Mouse (Mus musculus) liver, postnatal 0 days (tissue): ENCODE measurements at regions not wholly inside any gene's neighbourhood (a gene's known extent, or its start where the extent isn't known, plus 50 kb on each side); places are given as distances from the start of the nearest gene placed in this dataset.

ENCODE experiments used
- ATAC-seq: fragments of 200-750 bp; cut with Nextera tagmentation; 2 replicates; pipeline ENCODE4 v1.8.0; 2017; ENCODE audit warnings: mild to moderate bottlenecking, moderate library complexity
- DNase-seq: peaks from one replicate; pipeline ENCODE4 v3.0.0-alpha.2; 2016
- H3K27ac ChIP-seq: fragments of 300-500 bp; sonication (generic); 2 replicates; pipeline ENCODE4 v1.5.1; 2014; ENCODE audit warnings: antibody characterized with exemption, moderate library complexity, mild to moderate bottlenecking, low read depth
- H3K27me3 ChIP-seq: fragments of 300-500 bp; sonication (generic); 2 replicates; pipeline ENCODE4 v1.6.1; 2014; ENCODE audit warnings: low read length, control low read depth, mixed read lengths; ENCODE audit not compliant: insufficient read depth
- H3K36me3 ChIP-seq: fragments of 300-500 bp; sonication (generic); replicated peaks from 2 replicates; pipeline ENCODE4 v1.6.1; 2014; ENCODE audit warnings: mild to moderate bottlenecking, control low read depth, low read length, moderate library complexity, mixed read lengths; ENCODE audit not compliant: insufficient read depth
- H3K4me1 ChIP-seq: fragments of 300-500 bp; sonication (generic); 2 replicates; pipeline ENCODE4 v1.6.1; 2014; ENCODE audit warnings: antibody characterized with exemption, mild to moderate bottlenecking, control low read depth; ENCODE audit not compliant: insufficient read depth
- H3K4me2 ChIP-seq: fragments of 300-500 bp; sonication (generic); 2 replicates; pipeline ENCODE4 v1.6.1; 2014; ENCODE audit warnings: low read depth, mild to moderate bottlenecking, low read length, moderate library complexity, mixed read lengths
- H3K4me3 ChIP-seq: fragments of 300-500 bp; sonication (generic); 2 replicates; pipeline ENCODE4 v1.5.1; 2014; ENCODE audit warnings: low read depth, low read length
- H3K9ac ChIP-seq: fragments of 300-500 bp; sonication (generic); replicated peaks from 2 replicates; pipeline ENCODE4 v1.6.1; 2014; ENCODE audit warnings: mild to moderate bottlenecking, moderate library complexity
- H3K9me3 ChIP-seq: fragments of 300-500 bp; sonication (generic); 2 replicates; pipeline ENCODE4 v1.6.1; 2016; ENCODE audit warnings: mild to moderate bottlenecking, control low read depth, low read length, mixed read lengths
- CTCF ChIP-seq: sonication (generic); IDR thresholded peaks from 2 replicates; pipeline ENCODE4 v1.5.1; 2016; ENCODE audit warnings: antibody characterized with exemption, low read depth
- EP300 ChIP-seq: IDR thresholded peaks from 2 replicates; pipeline ENCODE4 v1.6.1; 2016; ENCODE audit warnings: antibody characterized with exemption, low read depth, mild to moderate bottlenecking
- WGBS: fragments of 180-500 bp; shearing (Covaris S2); extraction: QIAGEN DNeasy Blood & Tissue Kit; methylation state at CpG from one replicate; pipeline ENCODE4 v1.1.7; 2014; ENCODE audit not compliant: insufficient replicate concordance; 5-methylcytosine and 5-hydroxymethylcytosine counted together

- H3K27me3 ChIP-seq: no peaks in the 10 kb centered on the region
- TF ChIP-seq EP300: no peak
- TF ChIP-seq CTCF: no peak
- ATAC-seq: no peak
- H3K4me3 ChIP-seq: no peak overlapping the region
- no peak overlapping the region for H3K9ac ChIP-seq
- H3K27ac ChIP-seq: no peak overlapping the region
- H3K36me3 ChIP-seq: no peaks in the 10 kb centered on the region
- 49% methylated on average over 4 of the region's 4 CpGs for WGBS
- no peak for DNase-seq
- no peak overlapping the region for H3K4me2 ChIP-seq
- peaks cover 43% of the 10 kb centered on the region for H3K4me1 ChIP-seq
- no peaks in the 10 kb centered on the region for H3K9me3 ChIP-seq
These were observed 140.0 kb upstream of the Serp2 start for GRCm38 (mm10) chr14:76696729-76697128.

DNA sequence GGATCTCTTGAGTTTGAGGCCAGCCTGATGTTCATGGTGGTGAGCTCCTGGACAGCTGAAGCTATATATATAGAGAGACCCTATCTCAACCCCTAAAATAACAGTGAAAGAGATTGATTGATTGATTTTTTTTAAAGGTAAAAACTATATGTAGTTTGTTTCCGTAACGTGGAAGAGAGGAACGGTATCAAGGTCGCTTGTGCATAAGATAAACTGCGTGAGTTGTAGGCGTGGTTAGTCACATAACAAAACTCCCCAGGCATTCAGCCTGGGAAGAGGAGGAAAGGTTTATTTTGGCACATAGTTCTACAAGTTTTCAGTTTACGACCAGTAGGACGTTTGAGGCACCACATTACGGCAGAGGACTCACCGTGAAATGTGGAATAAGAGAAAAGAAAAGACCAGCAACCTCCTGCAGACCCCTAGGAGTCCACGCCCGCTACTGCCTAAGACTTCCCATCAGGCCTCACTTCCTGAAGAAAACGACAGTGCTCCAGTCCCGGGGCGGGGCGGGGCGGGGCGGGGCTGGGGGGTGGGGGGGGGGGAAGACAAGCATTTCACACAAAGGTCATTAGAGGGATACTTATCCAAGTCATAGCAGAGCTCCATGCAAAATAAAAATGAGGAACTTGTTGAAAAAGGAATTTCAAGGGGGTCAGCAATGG lies 139.1 kb upstream of the Serp2 start:
- H3K4me2 ChIP-seq: peak overlapping the region; percentile 53
- H3K9me3 ChIP-seq: no peaks in the 10 kb centered on the region
- TF ChIP-seq EP300 (no peak), CTCF (no peak)
- no peaks in the 10 kb centered on the region for H3K36me3 ChIP-seq
- ATAC-seq (no peak), DNase-seq (no peak)
- peaks cover 43% of the 10 kb centered on the region for H3K4me1 ChIP-seq
- WGBS: 24% methylated on average over 18 of the region's 18 CpGs
- H3K27me3 ChIP-seq: no peaks in the 10 kb centered on the region
- no peak overlapping the region for H3K4me3 ChIP-seq
- no peak overlapping the region for H3K9ac ChIP-seq
- H3K27ac ChIP-seq: no peak overlapping the region

GRCm38 (mm10) chr14:76694894-76695293 lies 138.2 kb upstream of the Serp2 start:
- Histone ChIP-seq H3K36me3 (no peaks in the 10 kb centered on the region), H3K9ac (no peak overlapping the region), H3K4me3 (no peak overlapping the region), H3K4me2 (peak overlapping the region; percentile 53; the same call in 1 of the 2 replicates), H3K27me3 (no peaks in the 10 kb centered on the region), H3K27ac (no peak overlapping the region), H3K9me3 (no peaks in the 10 kb centered on the region), H3K4me1 (peaks cover 43% of the 10 kb centered on the region)
- no peak for ATAC-seq
- TF ChIP-seq CTCF (no peak), EP300 (no peak)
- DNase-seq: no peak
- 37% methylated on average over 8 of the region's 8 CpGs for WGBS

DNA sequence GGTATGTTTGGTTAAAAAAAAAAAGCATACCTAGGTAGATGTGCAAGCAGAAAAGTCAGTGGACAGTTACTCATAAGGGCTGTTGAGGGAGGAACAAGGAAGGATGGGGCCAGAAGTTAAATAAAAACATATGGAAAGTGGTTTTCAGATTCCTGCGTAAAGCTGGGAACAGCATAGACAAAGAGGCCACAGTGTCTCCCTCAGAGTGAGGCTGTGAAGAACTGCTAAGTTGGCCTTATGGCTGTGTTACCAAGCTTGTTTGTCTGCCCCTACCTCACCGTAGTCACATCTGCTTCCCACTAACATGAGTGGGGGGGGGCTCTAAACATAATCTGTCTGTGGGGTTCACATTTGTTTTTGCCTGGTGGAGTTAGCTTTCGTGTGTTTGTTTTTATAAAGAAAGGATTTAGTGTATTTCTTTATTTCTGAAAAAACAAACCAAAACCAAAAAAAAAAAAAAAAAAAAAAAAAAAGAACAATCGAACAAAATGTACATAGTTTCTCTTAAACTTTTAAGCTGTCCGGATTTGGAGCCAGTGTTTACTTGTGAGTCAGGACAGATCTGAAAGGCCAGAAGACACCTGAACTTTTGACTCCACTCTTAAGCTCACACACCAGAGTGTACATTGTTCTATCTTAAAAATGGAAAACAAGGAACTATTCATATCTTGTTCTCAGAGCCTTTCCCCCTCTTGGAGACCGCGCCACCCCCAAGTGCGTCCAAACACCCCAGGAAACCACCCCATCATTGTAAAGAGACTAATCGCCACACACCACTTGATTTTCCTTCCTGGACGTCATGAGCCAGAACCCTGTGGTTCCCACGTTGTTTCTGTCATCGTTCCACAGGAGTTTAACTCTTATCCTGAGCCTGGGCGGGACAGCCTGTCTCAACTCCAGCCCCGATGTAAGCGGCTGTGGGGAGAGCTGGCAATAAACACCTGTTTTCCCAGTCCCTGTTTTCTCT lies 136.9 kb upstream of the Serp2 start:
- TF ChIP-seq CTCF (no peak), EP300 (peak; percentile 82)
- DNase-seq (no peak), ATAC-seq (peak; percentile 57)
- Histone ChIP-seq H3K36me3 (no peaks in the 10 kb centered on the region), H3K9ac (0 out of 2 replicates have a peak overlapping the region, but pooled peaks have one; percentile 1), H3K4me3 (no peak overlapping the region), H3K27ac (0 out of 2 replicates have a peak overlapping the region, but pooled peaks have one; percentile 11), H3K4me2 (no peak overlapping the region), H3K9me3 (no peaks in the 10 kb centered on the region), H3K27me3 (no peaks in the 10 kb centered on the region), H3K4me1 (peaks cover 33% of the 10 kb centered on the region)
- 24% methylated on average over 15 of the region's 15 CpGs for WGBS

GRCm38 (mm10) chr14:76687971-76688407 lies 131.3 kb upstream of the Serp2 start:
- TF ChIP-seq EP300: peak; percentile 65
- TF ChIP-seq CTCF: no peak
- 24% methylated on average over 10 of the region's 10 CpGs for WGBS
- Histone ChIP-seq H3K9ac (no peak overlapping the region), H3K4me3 (no peak overlapping the region), H3K36me3 (no peaks in the 10 kb centered on the region; the same call in 1 of the 2 replicates), H3K4me1 (peaks cover 5% of the 10 kb centered on the region; the same call in 1 of the 2 replicates), H3K9me3 (no peaks in the 10 kb centered on the region), H3K27me3 (no peaks in the 10 kb centered on the region), H3K4me2 (0 out of 2 replicates have a peak overlapping the region, but pooled peaks have one; percentile 6), H3K27ac (peak overlapping the region; percentile 51)
- peak; percentile 61 for ATAC-seq
- DNase-seq: peak; percentile 38
